Mouse (Mus musculus) kidney, postnatal 10 days (tissue): ENCODE measurements around the gene Tox3.

Experiments used
- DNase-seq: peaks from one replicate; pipeline ENCODE4 v3.0.0; 2021; ENCODE audit warnings: mixed read lengths

Tox3 gene

GRCm38 (mm10) chr8:90232501-90232900 lies 115.6 kb downstream of the Tox3 start:
- no peak for DNase-seq

GRCm38 (mm10) chr8:90224172-90224571 lies 124.0 kb downstream of the Tox3 start:
- DNase-seq, result no peak

DNA sequence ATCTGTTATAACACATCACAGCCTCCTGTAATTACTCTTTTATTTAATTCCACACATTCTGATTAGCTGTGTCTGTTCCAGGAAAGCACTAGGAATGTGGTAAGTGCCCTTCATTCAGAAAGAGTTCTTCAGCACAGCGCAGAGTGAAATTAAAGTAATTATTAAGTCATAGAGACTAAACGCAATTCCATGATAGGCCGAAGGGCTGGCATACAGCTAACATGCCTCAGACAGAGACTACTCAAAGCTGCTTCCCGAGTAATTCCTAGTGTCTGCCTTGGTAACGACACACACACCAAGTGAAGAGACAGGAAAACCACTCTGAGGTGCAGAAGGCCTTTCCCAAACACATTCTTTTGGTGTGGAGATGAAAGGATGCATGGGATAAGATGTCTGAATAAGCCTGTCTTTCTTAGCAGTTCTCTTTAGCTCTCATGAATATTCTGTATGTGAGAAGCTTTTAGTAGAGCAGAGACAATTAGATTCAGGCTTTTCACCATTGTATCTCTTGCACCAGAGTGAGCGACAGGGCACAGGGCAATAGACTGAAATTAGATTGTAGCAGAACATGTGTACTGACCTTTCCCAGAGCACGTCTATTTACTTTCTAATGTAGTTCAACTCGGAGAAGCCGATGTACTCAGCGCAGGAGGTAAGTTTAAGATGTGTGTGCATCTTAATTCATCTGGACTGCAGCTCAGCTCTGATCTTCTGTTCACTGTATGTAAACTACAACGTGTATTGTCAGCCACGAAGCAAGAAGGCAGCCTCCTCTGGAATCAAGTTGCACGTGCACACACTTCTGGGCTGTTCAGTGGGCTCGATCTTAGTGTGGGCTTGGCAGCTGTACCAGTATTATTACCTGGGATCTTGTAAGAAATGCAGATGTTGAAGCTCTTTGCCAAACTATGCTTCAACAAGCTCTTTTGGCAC lies 138.8 kb downstream of the Tox3 start:
- DNase-seq, result no peak
